Comparison of ENCODE assay signal across 33 mouse cellular contexts in genomic region chrX:167131317-167131716, GRCm38 (mm10).
"Had no signal": no experiment of that assay in that cellular context is flagged by ENCODE, and none has a peak within 500 bp of the region (broad histone marks: within the 10 kb centered on the region; RNA-seq: fewer than 3 reads in every experiment).

No protein-coding gene starts in this region.

- H3K4me1 ChIP-seq: heart, embryonic 10.5 days; heart, embryonic 12.5 days; heart, embryonic 13.5 days; heart, embryonic 15.5 days; hindbrain, embryonic 10.5 days; hindbrain, embryonic 12.5 days; hindbrain, embryonic 13.5 days; hindbrain, embryonic 15.5 days; intestine, embryonic 15.5 days; kidney, embryonic 15.5 days had no signal

- H3K4me2 ChIP-seq: heart, embryonic 11.5 days; heart, embryonic 12.5 days; heart, embryonic 13.5 days; heart, embryonic 15.5 days; hindbrain, embryonic 12.5 days; hindbrain, embryonic 13.5 days; hindbrain, embryonic 14.5 days; hindbrain, embryonic 15.5 days; intestine, embryonic 15.5 days; kidney, embryonic 15.5 days had no signal

- H3K9ac ChIP-seq: heart, embryonic 12.5 days; heart, embryonic 13.5 days; heart, embryonic 15.5 days; hindbrain, embryonic 12.5 days; hindbrain, embryonic 13.5 days; hindbrain, embryonic 14.5 days; hindbrain, embryonic 15.5 days; intestine, embryonic 15.5 days; kidney, embryonic 15.5 days had no signal

- H3K4me3 ChIP-seq: heart, embryonic 10.5 days; heart, embryonic 12.5 days; heart, embryonic 13.5 days; heart, embryonic 15.5 days; hindbrain, embryonic 10.5 days; hindbrain, embryonic 12.5 days; hindbrain, embryonic 13.5 days; hindbrain, embryonic 15.5 days; intestine, embryonic 15.5 days; kidney, embryonic 15.5 days; layer of hippocampus, adult 2 months had no signal

- H3K27ac ChIP-seq: heart, embryonic 10.5 days; heart, embryonic 13.5 days; heart, embryonic 15.5 days; hindbrain, embryonic 10.5 days; hindbrain, embryonic 12.5 days; hindbrain, embryonic 13.5 days; hindbrain, embryonic 14.5 days; hindbrain, embryonic 15.5 days; hindbrain, postnatal 0 days; intestine, embryonic 15.5 days; kidney, embryonic 15.5 days; kidney, postnatal 0 days; layer of hippocampus, adult 2 months had no signal

- H3K9me3 ChIP-seq: heart, embryonic 10.5 days; heart, embryonic 12.5 days; heart, embryonic 13.5 days; heart, embryonic 15.5 days; hindbrain, embryonic 10.5 days; hindbrain, embryonic 12.5 days; hindbrain, embryonic 13.5 days; hindbrain, embryonic 15.5 days; intestine, embryonic 15.5 days; kidney, embryonic 15.5 days had no signal

- H3K36me3 ChIP-seq: heart, embryonic 10.5 days; heart, embryonic 12.5 days; heart, embryonic 13.5 days; heart, embryonic 15.5 days; hindbrain, embryonic 10.5 days; hindbrain, embryonic 12.5 days; hindbrain, embryonic 13.5 days; hindbrain, embryonic 15.5 days; intestine, embryonic 15.5 days; kidney, embryonic 15.5 days had no signal

- DNase-seq: heart, postnatal 10 days; heart, postnatal 14 days; heart, postnatal 36 days; heart, postnatal 4 days; kidney, adult 11 months; kidney, adult 18-20 months; kidney, adult 2 months; kidney, adult 8-10 months; kidney, adult 9 months; kidney, postnatal 10 days; kidney, postnatal 14 days; kidney, postnatal 25 days; kidney, postnatal 4 days; layer of hippocampus, adult 9-11 months; layer of hippocampus, postnatal 36 days had no signal

- H3K27me3 ChIP-seq: heart, embryonic 12.5 days; heart, embryonic 15.5 days had no signal

- ATAC-seq: hindbrain, embryonic 16.5 days; hindbrain, postnatal 0 days; intestine, embryonic 15.5 days; intestine, embryonic 16.5 days; intestine, postnatal 0 days had no signal
